ENCODE assay signal across 15 mouse cellular contexts in the genomic region with DNA sequence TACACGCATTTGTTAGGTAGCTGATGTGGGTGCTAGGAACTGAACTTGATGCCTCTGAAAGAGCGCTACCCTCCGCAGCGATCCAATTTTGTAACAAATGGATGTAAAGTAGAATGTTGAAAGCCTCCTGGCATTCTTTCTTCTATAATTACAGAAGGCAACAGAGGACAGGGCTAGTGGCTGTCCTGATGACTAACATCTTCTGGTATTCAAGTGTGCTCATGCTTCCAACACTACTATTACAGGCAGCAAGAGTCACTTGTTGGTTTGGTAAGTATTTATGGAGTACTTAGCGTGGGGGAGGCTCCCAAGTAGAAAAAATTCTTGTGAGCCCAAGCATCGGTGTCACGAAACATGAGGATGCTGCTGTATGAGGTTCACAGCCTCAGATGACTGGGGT. TPM values are rescaled to one million over a fixed set of nuclear protein-coding genes. Genes with fewer than 3 reads are reported as not detected.
"Had no signal": no experiment of that assay in that cellular context is flagged by ENCODE, and none has a peak within 500 bp of the region (broad histone marks: within the 10 kb centered on the region; RNA-seq: fewer than 3 reads in every experiment).

No protein-coding gene starts in this region.

- H3K27me3 ChIP-seq: liver, embryonic 15.5 days; lung, embryonic 15.5 days; midbrain, embryonic 15.5 days; neural tube, embryonic 13.5 days had no signal

- H3K36me3 ChIP-seq: limb, embryonic 10.5 days; liver, embryonic 15.5 days; lung, embryonic 15.5 days; midbrain, embryonic 15.5 days; neural tube, embryonic 13.5 days had no signal

- H3K4me2 ChIP-seq: liver, embryonic 11.5 days; liver, embryonic 15.5 days; lung, embryonic 15.5 days; midbrain, embryonic 15.5 days; neural tube, embryonic 13.5 days had no signal

- ATAC-seq: midbrain, embryonic 15.5 days had no signal

- H3K4me3 ChIP-seq: left cerebral cortex, adult 2 months; limb, embryonic 10.5 days; liver, embryonic 15.5 days; lung, embryonic 15.5 days; midbrain, embryonic 15.5 days; neural tube, embryonic 13.5 days had no signal

- H3K9ac ChIP-seq: liver, embryonic 15.5 days; lung, embryonic 15.5 days; midbrain, embryonic 15.5 days; neural tube, embryonic 13.5 days had no signal

- DNase-seq: kidney, adult 8-10 months; kidney, postnatal 25 days; retina, postnatal 1 day; right cerebral cortex, postnatal 4 days; spleen, adult 18-20 months; thymus, adult 2 months; thymus, postnatal 36 days had no signal

- H3K4me1 ChIP-seq: liver, embryonic 15.5 days; midbrain, embryonic 15.5 days had no signal

- H3K9me3 ChIP-seq: limb, embryonic 10.5 days; liver, embryonic 15.5 days; lung, embryonic 15.5 days; midbrain, embryonic 15.5 days; neural tube, embryonic 13.5 days had no signal

- H3K27ac ChIP-seq: left cerebral cortex, adult 2 months; limb, embryonic 10.5 days; liver, embryonic 15.5 days; lung, embryonic 15.5 days; midbrain, embryonic 15.5 days; neural tube, embryonic 13.5 days had no signal

RNA-seq across cellular contexts. Expression of a gene that starts 39.9 kb away (rescaled TPM):
- polyA plus RNA-seq: limb, embryonic 10.5 days; midbrain, embryonic 15.5 days; stomach, embryonic 14.5 days had no signal
